Mouse (Mus musculus): ENCODE data around the gene Rasgrf1.

- TF ChIP-seq POLR2A (IDR thresholded peaks at IDR 0.05; ENCODE audit: insufficient read depth, low read depth, low read length), result no peak
- no peak for TF ChIP-seq CTCF (IDR thresholded peaks at IDR 0.05; ENCODE audit: insufficient read depth, low read depth, low read length)
Measured at GRCm38 (mm10) chr9:89917431-89917830, 7.7 kb downstream of the Rasgrf1 start.

Data from olfactory bulb, adult 2 months (tissue).